Mouse (Mus musculus): Measurements from ENCODE around the gene Sin3b. TPM values are rescaled to one million over a fixed set of nuclear protein-coding genes. Genes with fewer than 3 reads are reported as not detected.
"Not testable (repeated sequence)": the region's sequence is repeated elsewhere in the genome, so short reads cannot be mapped to it uniquely, and the experiment has no call there.

Gene Sin3b
- 100 to 1,000 TPM; 168 to 169 TPM for total RNA-seq (2021)

GRCm38 (mm10) chr8:72722769-72723650 is at the start of gene Sin3b:
TSS of gene Sin3b (plus strand) at chr8:72723285.
- DNase-seq (ENCODE audit: extremely low spot score in 1 of 2, low spot score in 1 of 2) = peak; percentile 87 to 92

- DNase-seq (ENCODE audit: extremely low spot score in 1 of 2, low spot score in 1 of 2) = no peak
These were observed 48.9 kb upstream of the Sin3b start for GRCm38 (mm10) chr8:72674184-72674583.

GRCm38 (mm10) chr8:72676436-72676835 is 46.6 kb upstream of the Sin3b start:
- no peak for DNase-seq (ENCODE audit: extremely low spot score in 1 of 2, low spot score in 1 of 2)

DNA sequence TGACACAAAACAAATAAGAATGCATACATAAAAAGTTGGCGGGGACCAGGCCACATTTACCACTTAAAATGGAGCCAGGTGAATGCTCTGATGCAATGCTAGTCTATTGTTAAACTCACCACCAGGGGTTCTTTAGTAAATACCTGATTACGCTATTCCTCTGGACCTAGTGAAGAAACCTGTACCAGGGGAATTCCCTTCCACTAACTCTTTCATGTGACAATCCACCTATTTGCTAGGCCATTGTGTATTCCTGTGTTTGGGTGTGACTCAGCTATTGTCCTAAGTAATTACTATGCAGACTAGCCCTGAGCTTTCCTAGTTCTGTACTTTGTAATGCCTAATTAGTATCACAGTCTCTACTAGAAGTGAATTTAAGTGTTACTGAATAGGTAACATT is 46.2 kb upstream of the Sin3b start:
- not testable (repeated sequence) for DNase-seq (ENCODE audit: extremely low spot score in 1 of 2, low spot score in 1 of 2)

- DNase-seq (ENCODE audit: extremely low spot score in 1 of 2, low spot score in 1 of 2) = no peak
These were observed 45.8 kb upstream of the Sin3b start for GRCm38 (mm10) chr8:72677331-72677730.

DNA sequence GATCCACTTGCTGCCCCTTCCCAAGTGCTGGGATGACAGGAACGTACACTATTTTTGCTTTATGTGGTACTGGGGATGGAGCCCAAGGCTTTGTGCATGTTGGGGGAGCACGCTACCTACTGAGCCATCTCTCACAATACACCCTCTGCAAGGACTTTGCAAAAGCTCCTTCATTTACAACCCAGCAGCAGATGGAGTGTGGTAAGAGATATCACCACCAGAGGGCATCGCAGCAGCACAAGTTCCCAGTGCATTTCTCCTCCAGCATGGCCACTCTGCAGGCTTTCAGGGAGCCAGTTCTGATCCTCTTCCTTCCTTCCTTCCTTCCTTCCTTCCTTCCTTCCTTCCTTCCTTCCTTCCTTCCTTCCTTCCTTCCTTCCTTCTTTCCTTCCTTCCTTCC is 43.0 kb upstream of the Sin3b start:
- DNase-seq (ENCODE audit: extremely low spot score in 1 of 2, low spot score in 1 of 2) = peak; percentile 48 to 76

DNA sequence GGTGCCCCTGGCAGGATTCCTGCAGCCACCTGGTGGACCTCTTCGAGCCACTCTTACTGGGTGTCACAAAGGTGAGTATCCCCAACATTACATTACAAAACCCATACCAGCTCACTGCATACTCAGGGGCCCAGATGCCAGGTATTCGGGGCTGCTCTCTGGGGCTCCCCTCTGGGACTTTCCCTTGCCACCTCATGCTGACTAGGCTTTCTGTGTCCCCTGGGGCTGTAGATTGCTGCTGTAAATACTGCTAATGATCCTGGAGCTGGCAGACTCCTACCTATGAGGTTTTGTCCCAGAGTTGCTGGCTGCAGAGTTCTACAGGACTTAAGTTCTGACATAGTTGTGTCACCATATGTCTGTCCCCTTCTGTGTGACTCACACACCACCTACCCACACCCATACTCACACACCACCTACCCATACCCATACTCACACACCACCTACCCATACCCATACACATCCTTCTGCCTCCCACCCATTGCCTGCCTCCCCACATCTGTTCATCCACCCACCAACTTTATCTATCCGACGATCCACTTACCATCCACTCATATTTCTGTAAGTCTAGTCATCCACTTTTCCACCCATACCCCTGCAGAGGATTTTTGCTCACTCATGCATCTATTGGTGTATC is 40.9 kb upstream of the Sin3b start:
- DNase-seq (ENCODE audit: extremely low spot score in 1 of 2, low spot score in 1 of 2) = no peak

- DNase-seq (ENCODE audit: extremely low spot score in 1 of 2, low spot score in 1 of 2) = no peak
These were observed 40.0 kb upstream of the Sin3b start for GRCm38 (mm10) chr8:72683010-72683521.

DNA sequence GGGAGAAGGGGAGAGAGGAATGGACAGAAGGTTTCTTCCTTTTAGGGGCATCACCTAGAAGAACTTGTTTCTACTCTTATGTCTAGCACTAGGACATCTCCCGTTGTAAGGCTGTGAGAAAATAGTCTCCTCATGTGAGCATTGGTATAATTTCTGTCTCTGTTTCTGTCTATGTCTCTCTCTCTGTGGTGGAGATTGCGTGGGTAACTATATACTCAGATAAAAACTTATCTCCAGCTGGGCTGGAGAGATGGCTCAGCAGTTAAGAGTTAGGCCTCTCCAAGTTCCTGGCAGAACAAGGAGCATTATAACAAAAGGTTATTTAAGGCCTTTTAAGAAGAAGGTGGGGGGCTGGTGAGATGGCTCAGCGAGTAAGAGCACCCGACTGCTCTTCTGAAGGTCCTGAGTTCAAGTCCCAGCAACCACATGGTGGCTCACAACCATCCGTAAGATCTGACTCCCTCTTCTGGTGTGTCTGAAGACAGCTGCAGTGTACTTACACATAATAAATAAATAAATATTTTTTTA is 39.4 kb upstream of the Sin3b start:
- DNase-seq (ENCODE audit: extremely low spot score in 1 of 2, low spot score in 1 of 2) = not testable (repeated sequence)

- no peak for DNase-seq (ENCODE audit: extremely low spot score in 1 of 2, low spot score in 1 of 2)
These were observed 24.6 kb upstream of the Sin3b start for GRCm38 (mm10) chr8:72698349-72698926.

GRCm38 (mm10) chr8:72712569-72712968 is 10.5 kb upstream of the Sin3b start:
- no peak for DNase-seq (ENCODE audit: extremely low spot score in 1 of 2, low spot score in 1 of 2)

GRCm38 (mm10) chr8:72716594-72716993 is 6.5 kb upstream of the Sin3b start:
- no peak for DNase-seq (ENCODE audit: extremely low spot score in 1 of 2, low spot score in 1 of 2)

- DNase-seq (ENCODE audit: extremely low spot score in 1 of 2, low spot score in 1 of 2) = no peak
These were observed 2.5 kb upstream of the Sin3b start for GRCm38 (mm10) chr8:72720541-72720940.

DNA sequence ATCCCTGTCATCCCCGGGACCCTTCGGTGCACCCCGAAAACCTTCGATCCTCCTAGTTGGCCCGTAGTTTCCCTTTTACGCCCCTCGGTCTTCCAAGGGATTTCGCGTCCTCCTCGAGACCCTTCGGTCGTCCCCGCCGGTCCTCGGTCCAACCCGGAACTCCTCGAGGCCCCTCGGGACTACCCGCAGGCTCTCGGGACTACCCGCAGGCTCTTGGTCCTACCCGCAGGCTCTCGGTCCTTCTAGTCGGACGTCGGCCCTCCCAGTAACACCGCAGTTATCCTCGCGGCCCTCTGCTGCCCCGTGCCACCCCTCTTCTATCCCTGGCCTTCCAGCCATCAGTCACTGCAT is 541 bp downstream of the Sin3b start:
- peak in 1 of 2 experiments; percentile 12 for DNase-seq (ENCODE audit: extremely low spot score in 1 of 2, low spot score in 1 of 2)

DNA sequence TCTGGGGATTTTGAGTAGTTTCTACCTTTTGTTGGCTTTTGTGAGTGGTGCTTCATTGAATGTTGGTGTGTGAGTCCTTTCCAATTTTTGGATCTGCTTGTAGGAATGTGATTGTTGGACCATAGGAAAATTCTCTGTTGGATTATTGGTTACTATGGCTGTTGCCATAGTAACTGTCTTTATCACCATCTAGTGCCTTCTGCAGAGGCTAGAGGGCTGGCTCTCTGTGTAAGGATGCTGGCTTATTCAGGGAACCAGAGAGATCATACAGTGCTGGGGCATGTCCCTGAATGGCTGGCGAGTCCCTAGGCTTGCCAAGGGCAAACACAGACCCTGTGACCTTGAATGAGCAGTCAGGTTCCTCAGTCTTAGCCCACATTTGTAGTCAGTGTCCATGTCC is 5.6 kb downstream of the Sin3b start:
- DNase-seq (ENCODE audit: extremely low spot score in 1 of 2, low spot score in 1 of 2) = no peak

GRCm38 (mm10) chr8:72735001-72735400 is 11.9 kb downstream of the Sin3b start:
- no peak for DNase-seq (ENCODE audit: extremely low spot score in 1 of 2, low spot score in 1 of 2)

DNA sequence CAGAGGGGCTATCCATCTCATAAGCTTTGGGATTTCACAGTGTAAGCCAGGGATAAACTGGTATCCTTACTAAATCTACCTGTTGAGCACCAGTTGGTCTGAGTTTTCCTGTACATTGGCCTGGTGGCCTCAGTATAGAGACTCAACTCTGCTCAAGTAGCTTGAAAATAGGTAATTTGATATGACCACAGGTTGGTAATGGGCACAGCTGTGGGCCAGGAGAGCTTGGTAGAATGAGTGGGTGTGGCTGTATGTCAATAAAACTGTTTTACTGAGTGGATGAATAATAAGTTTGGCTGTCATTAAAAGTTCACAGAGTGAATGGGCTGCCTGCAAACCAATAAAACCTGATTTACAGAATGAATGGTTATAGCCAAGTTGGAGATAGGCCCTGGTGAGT is 13.8 kb downstream of the Sin3b start:
- DNase-seq (ENCODE audit: extremely low spot score in 1 of 2, low spot score in 1 of 2) = no peak

DNA sequence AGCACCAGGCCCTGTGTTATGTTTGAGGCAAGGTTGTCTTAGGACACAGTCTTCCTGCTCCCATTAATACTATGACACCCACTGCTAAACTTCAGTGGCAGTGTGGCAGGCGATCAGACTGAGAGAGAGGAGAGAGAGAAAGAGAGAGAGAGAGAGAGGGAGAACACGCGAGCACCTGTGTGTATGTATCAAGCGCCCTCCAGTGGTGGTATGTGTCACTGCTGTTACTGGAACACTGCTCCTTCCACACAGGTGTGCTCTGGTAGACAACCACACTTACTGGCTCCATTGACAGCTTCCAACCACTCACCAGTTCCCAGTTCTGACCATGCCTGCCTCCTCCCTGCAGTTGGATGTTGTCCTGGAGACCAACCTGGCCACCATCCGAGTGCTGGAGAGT is 23.0 kb downstream of the Sin3b start:
- peak; percentile 37 to 64 for DNase-seq (ENCODE audit: extremely low spot score in 1 of 2, low spot score in 1 of 2)

DNA sequence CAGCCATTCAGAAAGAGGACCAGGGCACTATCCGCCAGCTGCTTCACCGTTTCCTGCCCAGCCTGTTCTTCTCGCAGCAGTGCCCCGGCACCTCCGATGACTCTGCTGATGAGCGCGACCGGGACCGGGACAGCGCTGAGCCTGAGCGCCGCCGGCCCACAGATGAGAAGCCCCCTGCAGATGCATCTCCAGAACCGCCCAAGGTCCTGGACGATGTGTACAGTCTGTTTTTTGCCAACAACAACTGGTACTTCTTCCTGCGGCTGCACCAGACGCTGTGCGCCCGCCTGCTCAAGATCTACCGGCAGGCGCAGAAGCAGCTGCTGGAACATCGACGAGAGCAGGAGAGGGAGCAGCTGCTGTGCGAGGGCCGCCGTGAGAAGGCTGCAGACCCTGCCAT is 26.8 kb downstream of the Sin3b start:
- no peak for DNase-seq (ENCODE audit: extremely low spot score in 1 of 2, low spot score in 1 of 2)

- DNase-seq (ENCODE audit: extremely low spot score in 1 of 2, low spot score in 1 of 2) = peak; percentile 1 to 8
These were observed 27.2 kb downstream of the Sin3b start for GRCm38 (mm10) chr8:72750266-72750665.

DNA sequence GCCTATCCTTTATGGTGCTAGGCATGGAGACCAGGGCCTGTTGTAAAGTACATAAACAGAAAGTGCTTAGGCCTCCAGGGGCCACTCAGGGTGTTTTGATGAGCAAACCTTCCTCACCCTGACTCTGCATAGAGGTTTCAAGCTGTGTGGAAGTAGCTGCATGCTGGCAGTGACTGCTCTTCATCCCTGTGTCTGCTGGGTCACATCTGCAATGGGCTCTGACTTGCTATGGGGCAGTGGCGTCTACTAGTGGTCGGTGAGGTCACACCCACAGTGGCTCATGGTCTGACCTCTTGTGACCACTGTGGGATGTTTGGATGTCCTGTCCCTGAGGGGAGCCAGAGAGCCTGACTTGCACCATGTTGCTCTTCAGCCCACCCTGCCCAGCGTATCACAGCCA is 28.0 kb downstream of the Sin3b start:
- DNase-seq (ENCODE audit: extremely low spot score in 1 of 2, low spot score in 1 of 2) = peak; percentile 0 to 3
